Mouse (Mus musculus) MEL (cell line): ENCODE results near the gene Slc37a4. TPM values are rescaled to one million over a fixed set of nuclear protein-coding genes. Genes with fewer than 3 reads are reported as not detected.

Experiments used
- DNase-seq: peaks from one replicate; pipeline ENCODE4 v3.0.0; 2011; ENCODE audit warnings: low read depth, low spot score
- H3K27ac ChIP-seq: 2 replicates; pipeline ENCODE4 v1.5.1; 2012; ENCODE audit warnings: low read depth, mild to moderate bottlenecking, control low read depth, low read length, moderate library complexity; ENCODE audit not compliant: control insufficient read depth
- H3K27me3 ChIP-seq, 2 experiments: fragments of 150-350 bp in 1 of 2; sonication (generic) in 1 of 2; 2 replicates each; pipeline ENCODE4 v1.6.1; 2012; ENCODE audit warnings: low read length in 2 of 2, mild to moderate bottlenecking in 2 of 2, improper control_type of control experiment in 1 of 2, moderate library complexity in 1 of 2; ENCODE audit not compliant: insufficient read depth in 2 of 2, control insufficient read depth in 1 of 2
- H3K36me3 ChIP-seq, 2 experiments: 2 replicates each; pipeline ENCODE4 v1.6.1; 2012 to 2014; ENCODE audit warnings: low read length in 2 of 2, improper control_type of control experiment in 1 of 2, inconsistent platforms in 1 of 2, mild to moderate bottlenecking in 1 of 2; ENCODE audit not compliant: insufficient read depth in 2 of 2, control insufficient read depth in 1 of 2
- H3K4me1 ChIP-seq, 2 experiments: fragments of 150-350 bp in 1 of 2; sonication (generic) in 1 of 2; 2 replicates each; pipeline ENCODE4 v1.6.1; 2012; ENCODE audit warnings: low read length in 2 of 2, improper control_type of control experiment in 1 of 2, mild to moderate bottlenecking in 1 of 2; ENCODE audit not compliant: insufficient read depth in 2 of 2, control insufficient read depth in 1 of 2
- H3K4me3 ChIP-seq, 2 experiments: fragments of 150-350 bp in 1 of 2; sonication (generic) in 1 of 2; 2 replicates each; pipeline ENCODE4 v1.5.1; 2012; ENCODE audit warnings: low read depth in 2 of 2, low read length in 2 of 2, mild to moderate bottlenecking in 2 of 2, moderate library complexity in 2 of 2, control low read depth in 1 of 2, improper control_type of control experiment in 1 of 2; ENCODE audit not compliant: control insufficient read depth in 1 of 2, insufficient read depth in 1 of 2
- H3K79me2 ChIP-seq: 2 replicates; pipeline ENCODE4 v1.6.1; 2012; ENCODE audit warnings: mild to moderate bottlenecking, low read length, moderate library complexity; ENCODE audit not compliant: control insufficient read depth, poor library complexity, insufficient read depth
- H3K9ac ChIP-seq: 2 replicates; pipeline ENCODE4 v1.6.1; 2012; ENCODE audit warnings: low read depth, mild to moderate bottlenecking, control low read depth, low read length, moderate library complexity; ENCODE audit not compliant: control insufficient read depth, poor library complexity, severe bottlenecking
- H3K9me3 ChIP-seq: fragments of 150-350 bp; sonication (generic); replicated peaks from 2 replicates; pipeline ENCODE4 v1.6.1; 2012; ENCODE audit warnings: mild to moderate bottlenecking, low read length, improper control_type of control experiment, moderate library complexity; ENCODE audit not compliant: insufficient read depth
- BHLHE40 ChIP-seq: IDR thresholded peaks from 2 replicates; pipeline ENCODE4 v1.6.1; 2012; ENCODE audit warnings: low read depth, mild to moderate bottlenecking, inconsistent platforms, low read length, improper control_type of control experiment, borderline replicate concordance
- CTCF ChIP-seq, 3 experiments: IDR thresholded peaks in 2 of 3; conservative IDR thresholded peaks in 1 of 3; 2 replicates each; pipeline ENCODE4 v1.5.1; 2011 to 2012; ENCODE audit warnings: low read length in 3 of 3, low read depth in 2 of 3, mild to moderate bottlenecking in 2 of 3, improper control_type of control experiment in 1 of 3, inconsistent platforms in 1 of 3, mixed read lengths in 1 of 3, moderate library complexity in 1 of 3; ENCODE audit not compliant: control insufficient read depth in 1 of 3, insufficient read depth in 1 of 3, poor library complexity in 1 of 3, severe bottlenecking in 1 of 3
- E2F4 ChIP-seq: IDR thresholded peaks from 2 replicates; pipeline ENCODE4 v1.6.1; 2011; ENCODE audit warnings: low read depth, low read length, improper control_type of control experiment, borderline replicate concordance
- ELF1 ChIP-seq: IDR thresholded peaks from 2 replicates; pipeline ENCODE4 v1.6.1; 2014; ENCODE audit warnings: low read depth, mild to moderate bottlenecking, inconsistent platforms, low read length, improper control_type of control experiment, moderate library complexity
- EP300 ChIP-seq, 2 experiments: IDR thresholded peaks; 2 replicates each; pipeline ENCODE4 v1.6.1; 2011; ENCODE audit warnings: improper control_type of control experiment in 2 of 2, low read length in 2 of 2, low read depth in 1 of 2, mild to moderate bottlenecking in 1 of 2
- ETS1 ChIP-seq: IDR thresholded peaks from 2 replicates; pipeline ENCODE4 v1.6.1; 2012; ENCODE audit warnings: low read depth, mild to moderate bottlenecking, inconsistent platforms, low read length, improper control_type of control experiment, moderate library complexity
- GABPA ChIP-seq: IDR thresholded peaks from 2 replicates; pipeline ENCODE4 v1.6.1; 2012; ENCODE audit warnings: low read depth, mild to moderate bottlenecking, inconsistent platforms, low read length, improper control_type of control experiment, moderate library complexity
- HCFC1 ChIP-seq: IDR thresholded peaks from 2 replicates; pipeline ENCODE4 v1.6.1; 2012; ENCODE audit warnings: low read depth, mild to moderate bottlenecking, inconsistent platforms, low read length, improper control_type of control experiment, moderate library complexity
- KAT2A ChIP-seq: conservative IDR thresholded peaks from 2 replicates; pipeline ENCODE4 v1.6.1; 2012; ENCODE audit warnings: low read depth, low read length, improper control_type of control experiment, inconsistent platforms
- MAX ChIP-seq: IDR thresholded peaks from 2 replicates; pipeline ENCODE4 v1.6.1; 2011; ENCODE audit warnings: low read length, improper control_type of control experiment
- MEF2A ChIP-seq: IDR thresholded peaks from 2 replicates; pipeline ENCODE4 v1.6.1; 2014; ENCODE audit warnings: low read depth, mild to moderate bottlenecking, inconsistent platforms, low read length, improper control_type of control experiment; ENCODE audit not compliant: poor library complexity, insufficient replicate concordance, severe bottlenecking; ENCODE audit errors: extremely low read depth
- MXI1 ChIP-seq: IDR thresholded peaks from 2 replicates; pipeline ENCODE4 v1.6.1; 2011; ENCODE audit warnings: mild to moderate bottlenecking, low read depth, low read length, improper control_type of control experiment
- MYC ChIP-seq: IDR thresholded peaks from 2 replicates; pipeline ENCODE4 v1.6.1; 2011; ENCODE audit warnings: low read depth, mild to moderate bottlenecking, low read length, improper control_type of control experiment, moderate library complexity
- NELFE ChIP-seq: IDR thresholded peaks from 2 replicates; pipeline ENCODE4 v1.6.1; 2011; ENCODE audit warnings: low read depth, low read length, improper control_type of control experiment
- NRF1 ChIP-seq: IDR thresholded peaks from 2 replicates; pipeline ENCODE4 v1.6.1; 2014; ENCODE audit warnings: low read depth, mild to moderate bottlenecking, inconsistent platforms, low read length, improper control_type of control experiment, moderate library complexity; ENCODE audit not compliant: poor library complexity, insufficient read depth, severe bottlenecking
- POLR2A ChIP-seq, 2 experiments: IDR thresholded peaks; 2 replicates each; pipeline ENCODE4 v1.6.1; 2011 to 2012; ENCODE audit warnings: low read length in 2 of 2, mild to moderate bottlenecking in 2 of 2, control low read depth in 1 of 2, improper control_type of control experiment in 1 of 2, low read depth in 1 of 2, moderate library complexity in 1 of 2; ENCODE audit not compliant: control insufficient read depth in 1 of 2, insufficient read depth in 1 of 2, poor library complexity in 1 of 2
- POLR2AphosphoS2 ChIP-seq: IDR thresholded peaks from 2 replicates; pipeline ENCODE4 v1.6.1; 2011; ENCODE audit warnings: low read length, improper control_type of control experiment
- POLR2AphosphoS5 ChIP-seq: IDR thresholded peaks from 2 replicates; pipeline ENCODE4 v1.6.1; 2012; ENCODE audit warnings: low read depth, borderline replicate concordance, mild to moderate bottlenecking, inconsistent platforms, low read length, moderate library complexity, mixed read lengths
- RAD21 ChIP-seq: IDR thresholded peaks from 2 replicates; pipeline ENCODE4 v1.6.1; 2011; ENCODE audit warnings: mild to moderate bottlenecking, low read depth, low read length, improper control_type of control experiment
- SIN3A ChIP-seq: IDR thresholded peaks from 2 replicates; pipeline ENCODE4 v1.6.1; 2012; ENCODE audit warnings: low read length, improper control_type of control experiment, inconsistent platforms
- SMC3 ChIP-seq: IDR thresholded peaks from 2 replicates; pipeline ENCODE4 v1.6.1; 2011; ENCODE audit warnings: low read depth, low read length, improper control_type of control experiment
- TAL1 ChIP-seq: IDR thresholded peaks from 2 replicates; pipeline ENCODE4 v1.6.1; 2012; ENCODE audit warnings: mild to moderate bottlenecking, inconsistent platforms, low read length, moderate library complexity, mixed read lengths
- USF1 ChIP-seq: IDR thresholded peaks from 2 replicates; pipeline ENCODE4 v1.6.1; 2014; ENCODE audit warnings: low read depth, mild to moderate bottlenecking, inconsistent platforms, low read length, improper control_type of control experiment, moderate library complexity
- ZC3H11A ChIP-seq: IDR thresholded peaks from 2 replicates; pipeline ENCODE4 v1.6.1; 2012; ENCODE audit warnings: low read depth, mild to moderate bottlenecking, inconsistent platforms, low read length, improper control_type of control experiment
- polyA plus RNA-seq, 2 experiments: library from polyadenylated mRNA; stranded (reverse) in 1 of 2; unstranded in 1 of 2; fragments of >175 nt in 1 of 2; fragments of >200 nt in 1 of 2; gene quantifications; 2 replicates each; pipeline versions ENCODE4 v1.2.1 to v1.2.4; 2012; ENCODE audit warnings: low replicate concordance in 2 of 2, low read depth in 1 of 2; ENCODE audit not compliant: insufficient read length in 2 of 2, insufficient read depth in 1 of 2, missing spikeins in 1 of 2
- total RNA-seq: library from RNA; depleted of rRNA; stranded (reverse); fragments of 300-350 nt; gene quantifications from 2 replicates; pipeline ENCODE4 v1.2.3, GENCODE M21; 2012

The Slc37a4 gene
- total and polyA plus RNA-seq, 3 experiments, result 29.0 to 35.3 TPM; not detected in 1

DNA sequence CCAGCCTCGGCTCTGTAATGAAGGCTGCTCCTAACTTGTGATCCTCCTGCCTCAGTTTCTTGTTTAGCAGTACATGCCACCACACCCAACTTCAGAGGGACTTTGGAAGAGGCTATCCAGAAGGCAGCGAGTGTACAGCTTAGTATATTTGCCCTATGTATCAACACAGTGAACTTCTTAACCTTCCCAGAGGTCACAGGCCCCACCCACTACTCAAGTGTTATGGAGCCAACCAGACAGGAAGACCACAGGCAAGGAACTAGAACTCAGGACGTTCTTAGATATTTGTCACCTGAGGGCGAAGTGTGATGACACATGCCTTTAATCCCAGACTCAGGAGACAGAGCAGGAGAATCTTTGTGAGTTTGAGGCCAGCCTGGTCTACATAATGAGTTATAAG is 49.0 kb upstream of the Slc37a4 start:
- Histone ChIP-seq H3K9ac (no peak overlapping the region), H3K27ac (no peak overlapping the region), H3K4me1 (peaks cover 1 to 8% of the 10 kb centered on the region in 2 experiments), H3K27me3 (no peaks in the 10 kb centered on the region), H3K79me2 (peaks cover 3% of the 10 kb centered on the region), H3K9me3 (no peaks in the 10 kb centered on the region), H3K36me3 (peaks cover 10% of the 10 kb centered on the region in 2 experiments), H3K4me3 (no peak overlapping the region)
- no peak for DNase-seq
- TF ChIP-seq MYC, result no peak
- TF ChIP-seq EP300 (IDR thresholded peaks at IDR 0.05; ENCODE audit: low read depth in 1 of 2, low read length in 2 of 2), result no peak
- no peak for TF ChIP-seq TAL1
- no peak for TF ChIP-seq POLR2AphosphoS5
- no peak for TF ChIP-seq MXI1
- TF ChIP-seq RAD21, result no peak
- no peak for TF ChIP-seq USF1
- no peak for TF ChIP-seq E2F4
- no peak for TF ChIP-seq HCFC1
- no peak for TF ChIP-seq ZC3H11A
- TF ChIP-seq KAT2A, result no peak

GRCm38 (mm10) chr9:44348546-44348945 is 48.1 kb upstream of the Slc37a4 start:
- TF ChIP-seq SMC3 (peak; percentile 12; the same call in 1 of the 2 replicates), MAX (no peak), ETS1 (no peak), CTCF (IDR thresholded peaks at IDR 0.05 in 2 of 3, conservative IDR thresholded peaks at IDR 0.05 in 1 of 3; ENCODE audit: control insufficient read depth in 1 of 3, insufficient read depth in 1 of 3, low read depth in 2 of 3, low read length in 3 of 3, poor library complexity in 1 of 3, severe bottlenecking in 1 of 3) (peak in 2 of 3 experiments; percentile 34 to 36; a peak in 3 of 6 replicates), KAT2A (no peak)
- H3K27me3 ChIP-seq, result no peaks in the 10 kb centered on the region
- no peak overlapping the region for H3K27ac ChIP-seq
- H3K9ac ChIP-seq, result no peak overlapping the region
- H3K9me3 ChIP-seq, result no peaks in the 10 kb centered on the region
- no peak overlapping the region for H3K4me3 ChIP-seq
- DNase-seq, result peak; percentile 52
- 0 out of 4 replicates have a peak, but pooled peaks cover 0 to 4% of the 10 kb centered on the region in 2 experiments for H3K4me1 ChIP-seq
- peaks cover 6 to 10% of the 10 kb centered on the region in 2 experiments for H3K36me3 ChIP-seq
- no peaks in the 10 kb centered on the region; the same call in 1 of the 2 replicates for H3K79me2 ChIP-seq

- Histone ChIP-seq H3K4me3 (no peak overlapping the region), H3K9ac (no peak overlapping the region), H3K79me2 (no peaks in the 10 kb centered on the region), H3K36me3 (peaks cover 0 to 19% of the 10 kb centered on the region in 2 experiments; a peak in 2 of 4 replicates), H3K27me3 (no peaks in the 10 kb centered on the region), H3K27ac (no peak overlapping the region), H3K9me3 (no peaks in the 10 kb centered on the region), H3K4me1 (no peaks in the 10 kb centered on the region)
- no peak for DNase-seq
- no peak for TF ChIP-seq TAL1
- no peak for TF ChIP-seq GABPA
- no peak for TF ChIP-seq POLR2AphosphoS5
- TF ChIP-seq POLR2A (IDR thresholded peaks at IDR 0.05; ENCODE audit: control insufficient read depth in 1 of 2, insufficient read depth in 1 of 2, low read depth in 1 of 2, low read length in 2 of 2, poor library complexity in 1 of 2), result no peak
- TF ChIP-seq NRF1, result no peak
- TF ChIP-seq NELFE, result no peak
- no peak for TF ChIP-seq HCFC1
- no peak for TF ChIP-seq SMC3
- TF ChIP-seq MEF2A, result no peak
- no peak for TF ChIP-seq KAT2A
- TF ChIP-seq SIN3A, result no peak
- TF ChIP-seq RAD21, result no peak
- no peak for TF ChIP-seq MAX
- no peak for TF ChIP-seq ELF1
- no peak for TF ChIP-seq BHLHE40
- TF ChIP-seq POLR2AphosphoS2, result no peak
- TF ChIP-seq, all 39 proteins: peak for 0
These were observed 45.3 kb upstream of the Slc37a4 start for GRCm38 (mm10) chr9:44351396-44351795.
